Mouse (Mus musculus) C2C12 (cell line): ENCODE measurements around the gene Stat3.

ENCODE experiments used
- CTCF ChIP-seq: IDR thresholded peaks from one replicate; pipeline ENCODE4 v1.5.1; 2011; ENCODE audit not compliant: control insufficient read depth, insufficient read depth, insufficient read length
- MYOG ChIP-seq: IDR thresholded peaks from one replicate; pipeline ENCODE4 v1.6.1; 2011; ENCODE audit not compliant: control insufficient read depth, insufficient read length; ENCODE audit errors: extremely low read depth
- USF1 ChIP-seq: IDR thresholded peaks from one replicate; pipeline ENCODE4 v1.6.1; 2011; ENCODE audit warnings: low read depth, mild to moderate bottlenecking, control low read depth, moderate library complexity

- TF ChIP-seq CTCF (no peak), MYOG (no peak), USF1 (no peak)
These were observed 22.8 kb downstream of the Stat3 start for GRCm38 (mm10) chr11:100916432-100916971.
